Mouse (Mus musculus): ENCODE data around the gene Tuft1.
"Not testable (repeated sequence)": the region's sequence is repeated elsewhere in the genome, so short reads cannot be mapped to it uniquely, and the experiment has no call there.

Tuft1 gene

GRCm38 (mm10) chr3:94659142-94659748, 573 bp upstream of the Tuft1 start:
- DNase-seq (ENCODE audit: low spot score), result not testable (repeated sequence)

DNA sequence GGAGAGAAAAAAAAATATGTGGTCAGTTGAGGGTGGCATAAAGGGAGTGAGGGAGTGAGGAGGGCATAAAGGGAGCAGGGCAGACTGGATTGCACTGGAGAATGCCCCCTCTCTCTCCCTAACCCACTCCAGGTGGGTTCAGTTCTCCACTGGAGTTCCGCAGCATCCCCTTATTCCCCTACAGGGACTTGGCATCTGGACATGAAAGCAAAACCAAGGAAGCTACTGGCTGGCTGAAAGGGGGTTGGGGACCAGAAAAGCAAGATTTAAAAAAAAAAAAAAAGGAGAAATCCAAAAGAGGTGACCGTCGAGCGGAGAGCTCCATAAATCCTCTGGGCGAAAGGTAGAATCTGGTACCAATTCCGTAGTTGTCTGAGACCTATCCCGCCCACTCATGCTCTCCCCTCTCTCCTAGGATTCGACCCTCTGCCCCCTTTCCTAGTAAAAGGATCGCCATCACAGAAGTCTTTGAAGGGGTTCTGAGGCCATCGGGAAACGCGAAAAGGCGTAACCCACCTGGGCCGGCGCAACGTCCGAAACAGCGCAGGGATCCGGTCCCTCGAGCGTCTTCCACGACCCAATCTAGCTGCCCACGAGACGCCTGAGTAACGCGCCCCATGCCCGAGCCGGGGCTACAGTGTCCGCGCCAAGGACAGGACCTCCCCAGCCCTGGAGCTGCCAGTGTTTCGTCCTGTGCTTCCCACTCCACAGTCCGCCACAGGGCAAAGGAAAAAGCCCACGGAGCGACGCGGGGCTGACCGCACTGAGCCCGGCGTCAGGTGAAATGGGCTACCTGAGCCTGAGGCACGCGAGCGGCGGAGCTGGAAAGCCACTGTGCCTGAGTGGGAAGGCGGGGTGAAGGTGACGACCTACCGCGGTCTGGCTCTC, 576 bp downstream of the Tuft1 start:
- not testable (repeated sequence) for DNase-seq (ENCODE audit: low spot score)

GRCm38 (mm10) chr3:94653967-94654366, 4.7 kb downstream of the Tuft1 start:
- DNase-seq (ENCODE audit: low spot score), result not testable (repeated sequence)

DNA sequence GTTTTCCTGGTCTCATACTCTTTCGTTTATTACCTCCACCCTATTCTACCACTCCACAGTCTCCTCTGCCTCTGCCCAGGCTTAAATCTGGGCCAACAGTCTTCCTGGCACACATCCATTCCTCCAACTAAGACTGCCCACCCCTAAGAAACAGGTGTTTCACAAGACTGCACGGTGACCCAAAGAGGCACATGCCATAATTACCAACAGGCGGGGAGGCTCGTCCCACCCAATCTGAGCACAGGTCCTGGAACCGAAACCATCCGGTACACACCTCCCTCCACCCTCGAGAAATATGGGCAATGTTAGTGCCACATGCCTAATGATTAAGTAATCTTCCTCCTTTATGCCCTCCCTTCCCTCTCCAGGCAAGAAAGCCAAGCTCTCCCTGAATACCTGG, 8.3 kb downstream of the Tuft1 start:
- DNase-seq (ENCODE audit: low spot score), result no peak

DNA sequence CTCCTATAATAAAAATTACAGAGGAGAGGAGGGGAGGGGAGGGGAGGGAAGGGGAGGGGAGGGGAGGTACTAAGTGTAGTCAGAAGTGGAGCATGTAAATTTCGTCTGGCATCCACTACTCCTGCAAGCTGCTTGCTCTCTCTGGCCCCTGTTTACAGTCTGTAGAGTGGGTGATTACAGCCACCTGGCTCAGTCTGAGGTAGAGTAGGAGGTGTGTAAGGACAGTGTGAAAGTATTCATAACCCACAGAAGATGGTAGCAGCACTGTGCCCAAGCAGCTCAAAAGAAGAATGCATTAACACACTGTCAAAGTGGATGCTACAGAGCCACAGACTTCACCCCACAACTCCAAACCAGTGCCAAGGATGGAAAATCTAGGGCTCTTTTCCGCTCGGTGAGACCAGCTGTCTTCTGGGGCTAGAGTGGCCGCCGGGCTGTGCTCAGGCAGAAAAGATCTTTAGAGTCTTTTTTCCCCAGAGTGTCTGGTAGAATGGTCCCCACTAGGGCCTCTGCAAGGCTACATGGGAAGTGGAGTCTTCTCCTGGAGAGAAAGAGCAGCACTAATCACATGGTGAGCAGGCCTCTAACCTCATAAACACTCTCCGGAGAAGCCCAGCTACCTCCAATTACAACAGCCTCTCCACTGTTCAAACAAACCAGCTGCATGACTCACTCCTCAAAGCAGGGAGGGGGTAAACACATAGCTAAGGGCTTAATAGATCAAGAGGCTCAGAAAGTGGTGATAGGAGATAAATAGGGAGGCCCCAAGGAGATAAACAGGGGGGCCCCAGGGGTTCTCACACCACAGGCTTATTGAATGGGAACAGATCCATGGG, 9.7 kb downstream of the Tuft1 start:
- DNase-seq (ENCODE audit: low spot score), result peak; percentile 25

GRCm38 (mm10) chr3:94642495-94643162, 16.0 kb downstream of the Tuft1 start, which contains the start of gene Gm10972:
Gm10972 (plus strand) TSS chr3:94643112.
- DNase-seq (ENCODE audit: low spot score), result not testable (repeated sequence)

- DNase-seq (ENCODE audit: low spot score), result no peak
Observed at GRCm38 (mm10) chr3:94629876-94630275, 28.8 kb downstream of the Tuft1 start.

GRCm38 (mm10) chr3:94628712-94629111, 30.0 kb downstream of the Tuft1 start:
- no peak for DNase-seq (ENCODE audit: low spot score)

GRCm38 (mm10) chr3:94624281-94624680, 34.4 kb downstream of the Tuft1 start:
- DNase-seq (ENCODE audit: low spot score), result no peak

GRCm38 (mm10) chr3:94622550-94622949, 36.1 kb downstream of the Tuft1 start:
- DNase-seq (ENCODE audit: low spot score), result no peak

DNA sequence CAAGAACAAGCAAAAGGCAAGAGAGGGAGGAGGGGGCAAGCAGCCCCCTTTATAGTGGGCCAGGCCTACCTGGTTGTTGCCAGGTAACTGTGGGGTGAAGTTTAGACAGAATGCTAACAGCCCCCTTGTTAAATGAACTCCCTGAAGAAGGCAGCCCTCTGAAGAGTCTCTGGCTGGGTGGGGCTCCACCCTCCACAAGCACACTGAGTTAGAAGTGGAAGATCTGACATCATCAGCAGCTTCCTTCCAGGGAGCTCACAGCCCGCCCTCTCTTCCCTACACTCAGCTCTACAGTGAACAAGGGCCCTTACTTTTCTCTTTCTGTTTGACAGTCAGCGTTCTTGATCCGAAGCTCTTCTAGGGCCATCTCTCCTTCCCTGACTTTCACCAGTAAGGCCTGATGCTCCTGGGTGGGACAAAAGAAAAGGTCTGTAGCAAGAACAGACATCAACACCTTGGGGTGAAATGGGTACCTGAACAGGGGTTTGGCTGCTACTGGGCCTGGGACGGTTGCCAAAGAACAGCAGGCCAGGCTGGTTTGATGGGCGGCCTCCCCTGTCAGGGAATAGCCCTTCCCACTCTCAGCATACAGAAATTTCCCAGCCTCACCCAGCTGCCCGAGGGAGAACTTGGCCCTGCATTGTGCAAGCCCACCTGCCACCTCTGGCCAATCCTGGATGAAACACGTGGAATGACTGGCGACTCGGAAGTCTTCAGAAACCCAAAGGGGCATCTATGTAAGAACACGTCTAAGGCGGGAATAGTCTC, 36.7 kb downstream of the Tuft1 start:
- DNase-seq (ENCODE audit: low spot score), result no peak

- peak; percentile 48 for DNase-seq (ENCODE audit: low spot score)
Observed at GRCm38 (mm10) chr3:94616717-94617116, 42.0 kb downstream of the Tuft1 start.

DNA sequence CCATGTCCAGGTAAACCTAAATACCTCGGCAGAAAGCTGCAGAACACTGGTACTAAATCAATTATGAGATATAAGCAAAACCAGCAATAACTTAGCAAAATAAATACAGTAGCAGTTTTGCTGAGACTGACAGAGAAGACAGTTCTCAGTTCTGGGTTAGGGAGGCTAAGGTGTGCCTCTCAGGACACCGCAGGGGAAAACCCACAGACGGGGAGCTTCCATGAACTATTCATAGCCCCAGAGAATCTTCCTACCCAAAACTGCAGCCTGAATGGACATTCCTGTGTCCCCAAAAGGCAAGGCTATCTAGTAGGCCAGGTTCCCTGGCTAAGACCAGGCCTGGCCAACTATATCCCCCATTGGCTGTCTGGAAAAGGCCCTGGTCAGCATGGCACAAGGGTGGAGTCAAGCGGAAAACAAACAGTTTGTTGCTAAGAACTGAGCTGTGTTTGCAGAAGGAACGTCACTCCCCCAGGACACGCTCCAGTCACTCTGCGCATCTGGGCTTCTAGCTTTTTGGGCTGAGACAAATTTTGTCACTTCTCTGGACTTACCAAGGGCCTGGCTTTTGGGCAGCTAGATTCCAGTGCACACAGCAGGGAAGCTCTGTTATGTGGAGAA, 45.3 kb downstream of the Tuft1 start:
- DNase-seq (ENCODE audit: low spot score), result no peak

- no peak for DNase-seq (ENCODE audit: low spot score)
Observed at GRCm38 (mm10) chr3:94612274-94612673, 46.4 kb downstream of the Tuft1 start.

DNA sequence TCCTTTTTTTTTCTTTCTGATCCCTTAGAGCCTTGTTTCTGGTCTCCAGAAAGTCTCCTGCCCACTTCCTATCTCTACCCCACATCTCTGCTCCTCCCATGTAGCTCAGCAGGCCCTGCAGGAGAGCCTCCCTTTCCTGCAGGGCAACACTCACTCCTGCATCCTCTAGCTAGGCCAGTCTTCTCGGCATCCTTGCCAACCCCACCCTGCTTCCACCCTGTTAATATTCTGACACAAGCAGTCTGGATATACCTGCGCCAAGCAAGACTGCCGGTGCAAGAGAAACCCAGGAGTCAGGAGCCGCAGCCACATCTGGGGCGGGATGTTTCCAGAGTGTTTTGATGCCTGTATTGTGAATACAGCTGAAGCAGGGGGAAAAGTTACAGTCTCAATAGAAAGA, 46.8 kb downstream of the Tuft1 start:
- DNase-seq (ENCODE audit: low spot score), result no peak

DNA sequence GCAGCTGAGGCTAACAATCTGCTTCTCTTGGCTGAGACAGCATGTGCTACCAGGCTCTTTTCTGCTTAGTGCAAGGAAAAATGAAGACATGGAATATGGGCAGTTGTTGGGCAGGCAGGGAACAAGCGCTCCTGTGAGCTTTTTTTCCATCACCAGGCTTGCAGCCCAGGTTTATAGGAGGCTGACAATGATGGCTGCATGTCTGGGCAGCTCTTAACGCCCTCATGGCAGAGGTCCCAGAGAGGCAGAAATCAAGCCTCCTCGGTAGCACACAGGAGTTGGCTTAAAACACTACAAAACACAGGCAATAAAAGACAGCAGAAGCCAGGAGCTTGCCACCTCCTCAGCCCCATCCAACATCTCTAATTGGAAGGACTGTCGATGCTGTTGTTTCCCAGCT, 47.3 kb downstream of the Tuft1 start:
- peak; percentile 54 for DNase-seq (ENCODE audit: low spot score)

DNA sequence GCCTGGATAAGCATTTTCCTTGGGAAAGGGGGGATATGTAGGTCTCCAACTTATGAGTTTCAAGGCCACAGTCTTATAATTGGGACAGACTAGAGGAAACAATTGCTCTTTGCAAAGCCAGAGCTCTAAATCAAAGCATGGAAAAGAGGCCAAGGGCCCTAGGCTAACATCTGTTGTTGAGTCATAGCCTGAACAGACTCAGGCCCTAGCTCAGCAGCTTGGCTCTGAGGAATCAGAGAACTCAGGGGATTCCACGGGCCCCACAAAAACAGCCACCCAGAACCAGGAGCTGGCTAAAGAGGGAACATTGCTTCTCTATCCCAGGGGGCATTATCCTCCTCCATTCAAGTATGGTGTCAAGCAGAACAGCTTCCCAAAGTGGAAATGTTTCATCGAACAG, 48.1 kb downstream of the Tuft1 start:
- DNase-seq (ENCODE audit: low spot score), result peak; percentile 79

DNA sequence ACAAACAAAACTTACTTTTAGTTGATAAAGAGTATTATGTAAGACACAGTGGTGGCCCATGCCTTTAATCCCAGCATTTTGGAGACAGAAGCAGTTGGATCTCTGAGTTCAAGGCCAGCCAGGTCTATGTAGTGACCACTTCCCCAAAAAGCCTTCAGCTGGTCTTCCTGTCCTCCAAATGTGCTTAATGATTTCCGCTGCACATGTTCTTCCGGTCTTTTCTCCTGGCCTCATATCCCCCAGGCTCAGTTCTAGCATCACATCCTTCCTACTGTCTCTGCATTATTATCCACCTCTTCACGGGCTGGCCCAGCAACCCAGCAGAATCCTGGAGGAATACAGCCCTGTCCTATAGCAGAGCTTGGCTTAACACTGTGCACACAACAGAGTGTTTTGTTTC, 49.1 kb downstream of the Tuft1 start:
- DNase-seq (ENCODE audit: low spot score), result no peak

DNA sequence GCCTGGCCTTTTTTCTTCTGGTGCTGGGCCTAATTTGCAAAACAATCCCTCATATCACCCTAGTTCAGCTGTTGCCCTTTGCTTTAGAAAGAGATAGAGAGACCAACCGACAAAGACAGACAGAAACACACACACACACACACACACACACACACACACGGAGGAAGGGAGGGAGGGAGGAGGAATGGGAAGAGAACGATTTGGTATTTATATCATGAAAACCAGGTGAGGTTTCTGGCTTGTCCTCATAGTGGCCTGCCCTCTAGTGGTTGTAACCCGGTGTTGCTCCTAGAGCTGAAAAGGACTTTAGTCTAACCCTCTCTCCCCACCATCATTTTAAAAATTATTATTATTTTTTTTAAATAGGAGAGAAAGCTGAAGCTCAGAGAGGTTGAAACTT, 56.7 kb downstream of the Tuft1 start:
- DNase-seq (ENCODE audit: low spot score), result peak; percentile 69

GRCm38 (mm10) chr3:94597224-94597779, 61.4 kb downstream of the Tuft1 start:
- DNase-seq (ENCODE audit: low spot score), result no peak
